Mouse (Mus musculus) limb, embryonic 14.5 days (tissue): ENCODE measurements around the gene Dnah2. TPM values are rescaled to one million over a fixed set of nuclear protein-coding genes. Genes with fewer than 3 reads are reported as not detected.

Experiments used
- ATAC-seq: fragments of 200-750 bp; cut with Nextera tagmentation; 2 replicates; pipeline ENCODE4 v1.8.0; 2017; ENCODE audit warnings: low read depth, moderate number of reproducible peaks, moderate TSS enrichment; ENCODE audit not compliant: low FRiP score
- DNase-seq: peaks from one replicate; pipeline ENCODE4 v3.0.0-alpha.2; 2015; ENCODE audit warnings: low spot score
- H3K27ac ChIP-seq: fragments of 300-500 bp; sonication (generic); replicated peaks from 2 replicates; pipeline ENCODE4 v1.5.1; 2014; ENCODE audit warnings: low read depth, mild to moderate bottlenecking, low read length, moderate library complexity, mixed read lengths
- H3K27me3 ChIP-seq: fragments of 300-500 bp; sonication (generic); 2 replicates; pipeline ENCODE4 v1.6.1; 2014; ENCODE audit warnings: low read length, mixed read lengths; ENCODE audit not compliant: control insufficient read depth, insufficient read depth
- H3K36me3 ChIP-seq: fragments of 300-500 bp; sonication (generic); 2 replicates; pipeline ENCODE4 v1.6.1; 2014; ENCODE audit warnings: mild to moderate bottlenecking, low read length, moderate library complexity, mixed read lengths; ENCODE audit not compliant: control insufficient read depth, insufficient read depth
- H3K4me1 ChIP-seq: fragments of 300-500 bp; sonication (generic); 2 replicates; pipeline ENCODE4 v1.6.1; 2014; ENCODE audit warnings: antibody characterized with exemption, low read length, mixed read lengths; ENCODE audit not compliant: control insufficient read depth, insufficient read depth
- H3K4me2 ChIP-seq: fragments of 300-500 bp; sonication (generic); replicated peaks from 2 replicates; pipeline ENCODE4 v1.6.1; 2014; ENCODE audit warnings: low read depth, mild to moderate bottlenecking, low read length, moderate library complexity; ENCODE audit not compliant: severe bottlenecking
- H3K4me3 ChIP-seq: fragments of 300-500 bp; sonication (generic); replicated peaks from 2 replicates; pipeline ENCODE4 v1.5.1; 2014; ENCODE audit warnings: low read length
- H3K9ac ChIP-seq: fragments of 300-500 bp; sonication (generic); 2 replicates; pipeline ENCODE4 v1.6.1; 2014; ENCODE audit warnings: mild to moderate bottlenecking, low read depth, low read length, moderate library complexity; ENCODE audit not compliant: severe bottlenecking
- H3K9me3 ChIP-seq: fragments of 300-500 bp; sonication (generic); 2 replicates; pipeline ENCODE4 v1.6.1; 2016; ENCODE audit warnings: low read length; ENCODE audit not compliant: control insufficient read depth
- POLR2A ChIP-seq: fragments of 200-500 bp; IDR thresholded peaks from 2 replicates; pipeline ENCODE4 v1.8.0; 2012; ENCODE audit warnings: inconsistent platforms, mild to moderate bottlenecking, moderate library complexity, borderline replicate concordance; ENCODE audit not compliant: insufficient read depth, insufficient read length; ENCODE audit errors: extremely low read depth
- WGBS: fragments of 180-500 bp; shearing (Covaris S2); extraction: QIAGEN DNeasy Blood & Tissue Kit; methylation state at CpG from one replicate; pipeline ENCODE4 v1.1.7; 2014; 5-methylcytosine and 5-hydroxymethylcytosine counted together
- polyA plus RNA-seq, 2 experiments: library from polyadenylated mRNA; depleted of rRNA in 1 of 2; stranded (reverse) in 1 of 2; unstranded in 1 of 2; fragments of >200 nt; fragmentation: Nextera tagmentation in 1 of 2; extraction: Ambion mirVana in 1 of 2; gene quantifications; 2 replicates each; pipeline versions ENCODE4 v1.2.1 to v1.2.3; 2012 to 2014

Gene Dnah2
- polyA plus RNA-seq, 2 experiments: 4.2 to 4.7 TPM

DNA sequence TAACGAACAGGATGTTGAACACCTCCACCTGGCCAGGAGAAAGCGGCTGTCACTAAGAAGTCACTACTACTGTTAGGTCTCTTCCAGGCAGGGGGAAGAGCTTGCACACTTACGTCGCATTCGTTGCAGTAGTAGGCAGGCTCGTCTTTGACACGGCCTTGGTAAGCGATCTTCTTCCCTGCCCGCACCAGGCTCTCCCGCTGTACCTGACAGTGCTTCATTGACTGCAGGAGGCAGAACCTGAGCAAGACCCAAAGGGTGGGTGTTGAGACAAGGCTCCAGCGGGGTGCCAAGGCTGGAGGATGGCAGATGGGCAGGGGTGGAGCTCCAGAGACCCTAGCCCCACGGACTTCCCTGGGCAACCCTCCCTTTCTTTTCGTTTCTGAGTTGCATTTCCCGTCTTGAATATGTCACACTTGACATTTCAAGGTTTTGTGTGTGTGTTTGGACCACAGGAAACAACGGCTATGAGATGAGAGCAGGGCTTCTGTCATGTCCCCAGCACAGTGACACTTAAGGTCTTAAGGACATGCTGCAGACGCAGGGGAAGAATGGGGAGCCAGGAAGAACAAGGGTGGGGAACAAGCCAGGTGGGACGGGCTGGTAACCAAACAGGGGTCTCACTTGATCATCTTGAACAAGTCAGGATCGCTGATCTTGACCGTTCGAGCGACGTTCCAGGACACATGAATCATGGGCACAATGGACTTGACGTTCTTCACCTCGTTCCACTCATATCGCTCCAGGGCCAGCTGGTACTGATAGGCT lies 148.6 kb downstream of the Dnah2 start:
- no peak overlapping the region for H3K27ac ChIP-seq
- no peak overlapping the region for H3K4me3 ChIP-seq
- H3K36me3 ChIP-seq: peaks cover 68% of the 10 kb centered on the region
- H3K27me3 ChIP-seq: no peaks in the 10 kb centered on the region
- DNase-seq: no peak
- no peak overlapping the region for H3K9ac ChIP-seq
- H3K4me2 ChIP-seq: no peak overlapping the region
- WGBS: 76% methylated on average over 25 of the region's 25 CpGs
- no peak for ATAC-seq
- peaks cover 28% of the 10 kb centered on the region for H3K4me1 ChIP-seq
- H3K9me3 ChIP-seq: no peaks in the 10 kb centered on the region
- TF ChIP-seq POLR2A: no peak

DNA sequence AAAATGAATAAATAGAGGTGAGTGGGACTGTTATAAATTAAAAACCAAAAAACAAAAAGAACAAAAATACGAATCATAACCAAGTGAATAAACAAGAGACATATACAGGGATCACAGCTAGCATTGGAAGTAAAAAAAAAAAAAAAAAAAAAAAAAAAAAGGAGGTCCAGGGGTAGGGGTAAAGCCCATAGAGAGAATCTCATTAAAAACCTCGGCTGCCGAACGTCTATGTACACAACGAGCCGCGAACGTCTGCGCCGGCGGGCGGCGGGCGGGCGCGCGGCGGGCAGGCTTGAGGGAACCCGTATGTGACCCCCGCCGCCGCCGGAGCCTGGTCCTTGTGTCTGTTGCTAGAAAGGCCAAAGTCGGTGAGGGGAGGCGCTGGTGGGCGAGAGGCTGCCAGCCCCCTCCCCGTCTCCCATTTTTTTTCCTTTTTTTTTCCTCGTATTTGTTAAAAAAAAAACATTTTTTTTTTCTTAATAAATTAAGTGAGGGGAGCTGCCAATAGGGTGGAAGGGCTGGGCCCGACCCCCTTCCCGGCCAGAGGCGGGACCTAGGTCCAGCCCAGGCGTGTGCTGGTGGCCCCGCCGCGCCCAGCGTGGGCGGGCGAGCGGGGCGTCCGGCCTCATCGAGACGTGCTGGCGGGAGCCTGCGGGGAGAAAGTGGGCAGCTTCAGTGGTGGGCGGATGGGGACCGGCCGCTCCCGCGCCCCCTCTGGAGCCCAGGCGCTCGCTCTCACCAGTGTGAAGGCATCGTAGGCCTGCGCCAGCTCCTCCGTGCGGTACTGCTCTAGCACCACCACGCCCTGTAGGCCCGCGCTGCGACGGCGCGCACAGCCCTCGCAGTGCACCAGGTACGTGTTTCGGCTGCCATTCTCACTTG lies 149.5 kb downstream of the Dnah2 start:
- Histone ChIP-seq H3K9me3 (no peaks in the 10 kb centered on the region), H3K4me1 (peaks cover 28% of the 10 kb centered on the region), H3K36me3 (peaks cover 59% of the 10 kb centered on the region), H3K9ac (peak overlapping the region; percentile 21; the same call in 1 of the 2 replicates), H3K4me3 (no peak overlapping the region; the same call in 1 of the 2 replicates), H3K4me2 (peak overlapping the region; percentile 32; the same call in 1 of the 2 replicates), H3K27me3 (no peaks in the 10 kb centered on the region), H3K27ac (no peak overlapping the region)
- DNase-seq (no peak), ATAC-seq (no peak)
- no peak for TF ChIP-seq POLR2A
- 20% methylated on average over 64 of the region's 66 CpGs for WGBS

- ATAC-seq (no peak), DNase-seq (no peak)
- Histone ChIP-seq H3K36me3 (peaks cover 51% of the 10 kb centered on the region), H3K4me1 (peaks cover 32% of the 10 kb centered on the region), H3K9me3 (no peaks in the 10 kb centered on the region), H3K27ac (peak overlapping the region; percentile 43; the same call in 1 of the 2 replicates), H3K9ac (no peak overlapping the region), H3K4me3 (peak overlapping the region; percentile 23), H3K27me3 (no peaks in the 10 kb centered on the region), H3K4me2 (peak overlapping the region; percentile 91)
- TF ChIP-seq POLR2A: no peak
- WGBS: 25% methylated on average over 21 of the region's 21 CpGs
These were observed 150.3 kb downstream of the Dnah2 start for GRCm38 (mm10) chr11:69398486-69399200.

DNA sequence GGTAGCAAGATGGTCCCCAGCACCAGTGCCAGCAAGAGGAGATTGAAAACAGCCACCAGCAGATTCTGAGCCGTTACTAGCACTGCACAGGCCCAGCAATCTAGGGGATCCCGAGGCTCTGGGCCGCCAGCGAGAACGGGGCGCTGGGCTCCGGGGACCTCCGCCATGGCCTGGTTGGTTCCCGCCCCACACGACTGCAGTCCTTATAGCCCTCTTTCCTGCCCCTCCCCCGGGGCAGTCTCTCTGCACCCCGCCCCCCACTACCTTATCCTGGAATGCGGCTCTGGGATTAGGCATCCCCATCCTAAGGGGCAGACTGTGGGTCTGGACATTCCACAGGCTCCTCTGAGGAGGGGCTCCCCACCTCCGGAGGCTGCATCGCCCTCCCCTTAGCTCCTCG lies 150.9 kb downstream of the Dnah2 start, which contains the start of gene Tmem88:
Tmem88 (minus strand) TSS at position 176 of the 400 bp plus-strand sequence.
- H3K27me3 ChIP-seq: no peaks in the 10 kb centered on the region
- H3K4me3 ChIP-seq: peak within 1 kb of the TSS; percentile 23
- H3K9ac ChIP-seq: peak within 1 kb of the TSS; percentile 87
- WGBS: 5% methylated on average over 16 of the region's 16 CpGs
- no peak for TF ChIP-seq POLR2A
- ATAC-seq (no peak), DNase-seq (no peak)
- H3K36me3 ChIP-seq: peaks cover 46% of the 10 kb centered on the region
- H3K9me3 ChIP-seq: no peaks in the 10 kb centered on the region
- peak within 1 kb of the TSS; percentile 91 for H3K4me2 ChIP-seq
- peaks cover 32% of the 10 kb centered on the region for H3K4me1 ChIP-seq
- H3K27ac ChIP-seq: peak within 1 kb of the TSS; percentile 43

DNA sequence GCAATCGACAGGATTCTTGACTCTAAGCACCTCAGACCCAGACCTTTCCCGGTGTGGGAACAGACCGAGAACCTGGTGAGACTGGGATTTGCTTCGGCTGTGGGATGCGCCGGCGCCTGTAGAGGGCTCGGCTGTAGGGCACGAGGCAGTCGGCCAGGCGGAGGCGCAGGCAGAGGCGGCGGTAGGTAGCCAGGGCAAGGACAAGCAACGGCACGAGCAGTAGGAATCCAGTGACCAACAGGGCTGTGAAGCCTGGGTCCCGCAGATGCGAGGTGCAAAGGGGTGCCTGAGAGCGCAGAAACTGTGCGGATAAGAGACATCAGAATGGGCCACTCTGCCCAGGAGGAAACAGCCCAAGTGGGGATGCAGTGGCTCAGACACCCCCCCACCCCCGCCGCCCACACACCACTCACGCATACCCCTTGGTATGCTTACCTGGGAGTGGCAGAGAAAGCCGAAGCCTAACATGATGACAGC lies 151.3 kb downstream of the Dnah2 start:
- ATAC-seq (no peak), DNase-seq (no peak)
- no peak for TF ChIP-seq POLR2A
- Histone ChIP-seq H3K9ac (peak overlapping the region; percentile 46), H3K9me3 (no peaks in the 10 kb centered on the region), H3K27me3 (no peaks in the 10 kb centered on the region), H3K36me3 (peaks cover 42% of the 10 kb centered on the region), H3K4me3 (peak overlapping the region; percentile 23), H3K4me2 (peak overlapping the region; percentile 91), H3K4me1 (peaks cover 32% of the 10 kb centered on the region), H3K27ac (peak overlapping the region; percentile 43)
- 14% methylated on average over 24 of the region's 24 CpGs for WGBS
